Mouse (Mus musculus) activated CD4-positive, CD25-positive, alpha-beta regulatory T cell (primary cell): Measurements from ENCODE around the gene Pim2. TPM values are rescaled to one million over a fixed set of nuclear protein-coding genes. Genes with fewer than 3 reads are reported as not detected.

Experiments
- polyA plus RNA-seq, 2 experiments: library from polyadenylated mRNA; unstranded; fragments of 100-300 nt; shearing (Covaris generic); gene quantifications; one replicate each; pipeline ENCODE4 v1.2.1; 2017

Pim2 gene
- polyA plus RNA-seq, result 100 to 1,000 TPM in 1 of 2 experiments, 10 to 100 TPM in 1; 57.1 to 169 TPM

DNA sequence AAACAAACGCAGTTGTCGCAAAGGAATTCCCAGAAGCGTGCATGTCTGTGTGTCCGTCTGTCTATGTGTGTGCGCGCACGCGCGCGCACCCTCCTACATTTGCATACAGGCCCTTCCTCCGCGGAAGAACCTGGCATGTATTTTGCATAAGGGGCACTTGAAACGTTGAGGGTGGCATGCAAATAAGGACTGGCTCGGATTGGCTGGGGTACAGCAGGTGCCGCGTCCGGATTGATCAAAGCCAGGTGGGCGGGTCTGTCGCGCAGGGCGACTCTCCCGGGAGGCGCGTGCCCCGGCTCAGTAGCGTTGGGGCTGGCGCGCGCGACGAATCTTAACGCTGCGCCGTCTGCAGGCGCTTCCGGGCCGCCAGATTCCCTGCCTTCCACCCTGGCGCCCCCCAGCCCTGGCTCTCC is at the start of gene Pim2:
Pim2 (plus strand) TSS at position 256 of the 413 bp plus-strand sequence.

DNA sequence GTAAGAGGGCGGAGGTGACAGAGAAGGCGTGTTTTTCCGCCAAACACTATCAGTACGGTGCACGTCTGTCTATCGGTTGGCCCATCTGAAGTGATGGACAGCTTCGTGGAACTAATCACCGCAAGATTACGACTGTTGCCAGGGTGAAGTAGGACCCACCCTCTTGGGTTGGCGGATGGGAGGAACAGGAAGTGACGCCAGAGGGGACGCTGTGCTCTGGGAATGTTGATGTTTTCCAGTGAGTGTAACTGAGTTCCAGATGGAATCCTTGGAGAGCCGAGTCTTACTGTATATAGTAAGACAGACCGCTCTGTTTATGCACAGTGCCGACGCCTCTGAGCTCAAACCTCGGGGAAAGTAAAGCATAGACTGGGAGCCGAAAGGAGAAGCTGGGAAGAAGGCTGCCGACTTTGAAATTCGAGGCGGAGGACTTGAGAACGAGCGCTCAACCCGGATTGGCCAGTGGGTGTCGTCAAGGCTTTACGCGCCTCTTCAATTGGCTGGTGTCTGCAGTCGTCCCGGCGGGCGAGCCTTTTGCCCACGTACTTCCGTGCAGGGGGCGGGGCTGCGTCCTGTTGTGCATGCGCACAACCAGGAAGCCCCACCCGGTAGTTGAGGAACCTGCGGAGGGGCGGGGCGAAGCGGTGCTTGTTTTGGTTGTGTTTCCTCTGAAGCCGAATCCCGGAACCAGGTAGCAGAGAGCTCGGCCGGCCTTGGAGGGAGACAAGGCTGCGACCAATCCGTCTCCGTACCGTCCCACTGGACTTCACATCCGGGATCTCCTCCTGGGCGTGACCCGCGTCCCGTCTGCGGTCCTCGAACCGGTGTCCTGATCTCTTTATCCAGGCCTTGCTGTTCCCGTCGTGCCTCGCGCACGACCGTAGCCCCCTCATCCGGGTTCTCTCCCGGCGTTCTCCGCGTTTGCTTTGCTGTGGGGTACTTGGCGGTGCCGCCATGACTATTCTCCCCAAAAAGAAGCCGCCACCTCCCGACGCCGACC is 36.6 kb upstream of the Pim2 start, which contains the start of gene Otud5:
Otud5 (plus strand) TSS at position 202 of the 1,000 bp plus-strand sequence.

DNA sequence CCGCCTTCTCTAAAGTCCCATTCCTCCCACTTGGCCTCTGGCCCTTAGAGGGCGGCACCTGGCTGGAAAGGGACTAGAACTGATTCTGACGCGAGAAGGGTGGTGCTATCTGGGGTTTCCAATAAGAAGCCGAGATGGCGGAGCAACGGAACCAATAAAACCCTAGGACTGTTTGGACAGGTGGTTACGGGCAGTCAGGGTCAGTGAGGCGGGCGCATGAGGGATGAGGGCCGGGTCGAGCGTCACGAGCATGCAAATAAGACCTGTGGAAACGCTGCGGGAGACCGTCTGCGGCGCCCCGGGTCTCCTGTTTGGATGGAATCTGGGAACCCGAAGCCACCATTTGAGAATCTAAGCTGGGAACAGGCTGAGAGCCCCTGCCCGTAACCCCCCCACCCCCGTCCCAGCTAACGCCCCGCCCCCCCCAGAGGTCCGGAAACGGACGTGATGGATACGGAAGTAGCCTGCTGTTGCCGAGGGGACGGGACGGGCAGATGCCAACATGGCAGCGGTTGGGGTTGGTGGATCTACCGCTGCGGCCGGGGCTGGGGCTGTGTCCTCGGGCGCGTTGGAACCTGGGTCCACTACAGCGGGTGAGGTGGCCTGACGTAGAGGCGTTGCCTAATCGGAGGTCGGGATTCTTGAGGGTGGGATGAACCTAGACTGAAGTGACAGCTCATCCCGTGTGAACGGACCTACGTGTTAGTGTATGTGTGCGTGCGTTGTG is 5.9 kb downstream of the Pim2 start, which contains the start of gene Slc35a2:
Slc35a2 (plus strand) TSS at position 188 of the 727 bp plus-strand sequence.

DNA sequence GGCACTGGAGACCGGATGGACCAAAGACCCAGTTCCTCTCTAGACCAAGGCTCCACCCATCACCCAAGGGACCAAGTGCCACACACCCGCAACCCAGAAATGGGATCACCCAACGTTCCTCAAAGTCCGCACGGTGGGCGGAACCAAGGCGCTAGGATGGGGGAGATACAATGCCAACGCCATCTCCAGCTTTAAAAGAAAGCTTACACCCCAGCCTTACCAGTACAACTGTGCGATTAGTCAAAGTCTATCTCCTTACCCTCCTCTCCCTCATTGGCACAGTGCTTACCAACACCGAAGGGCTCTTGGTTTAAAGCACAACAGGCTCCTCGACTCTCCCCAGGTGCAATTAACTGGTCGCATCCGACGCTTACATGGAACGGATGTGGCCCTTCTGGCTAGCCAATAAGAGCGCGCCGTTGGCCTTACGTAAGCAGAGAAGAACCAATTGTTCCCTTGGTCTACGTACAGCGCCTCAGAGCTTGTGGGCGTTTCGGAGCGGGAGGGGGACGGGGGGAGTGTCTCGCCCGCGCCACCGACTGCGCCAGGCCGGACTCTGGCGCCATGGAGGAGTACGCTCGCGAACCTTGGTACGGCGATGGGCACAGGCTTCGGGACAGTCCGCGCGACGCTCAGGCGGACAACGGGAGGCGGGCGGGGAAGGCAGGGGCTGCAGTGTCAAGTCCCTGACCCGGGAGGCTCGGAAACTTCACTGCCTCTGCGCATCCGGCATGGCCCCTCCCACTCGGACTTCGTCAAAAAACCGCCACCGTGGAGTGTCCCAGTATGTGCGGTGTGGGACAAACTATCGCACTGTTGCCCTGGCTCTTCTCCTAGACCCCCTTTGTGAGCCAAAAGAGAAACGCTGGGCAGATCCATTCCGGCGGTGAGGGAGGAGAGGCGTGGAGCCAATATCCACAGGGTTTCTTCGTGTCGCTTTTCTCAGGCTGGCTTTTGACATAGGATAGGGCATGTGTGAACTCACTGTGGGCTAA is 21.1 kb downstream of the Pim2 start, which contains the start of the genes Pqbp1 and Timm17b:
Pqbp1 (minus strand) TSS at position 390 of the 995 bp plus-strand sequence.
Timm17b (plus strand) TSS at position 478 of the 995 bp plus-strand sequence.

DNA sequence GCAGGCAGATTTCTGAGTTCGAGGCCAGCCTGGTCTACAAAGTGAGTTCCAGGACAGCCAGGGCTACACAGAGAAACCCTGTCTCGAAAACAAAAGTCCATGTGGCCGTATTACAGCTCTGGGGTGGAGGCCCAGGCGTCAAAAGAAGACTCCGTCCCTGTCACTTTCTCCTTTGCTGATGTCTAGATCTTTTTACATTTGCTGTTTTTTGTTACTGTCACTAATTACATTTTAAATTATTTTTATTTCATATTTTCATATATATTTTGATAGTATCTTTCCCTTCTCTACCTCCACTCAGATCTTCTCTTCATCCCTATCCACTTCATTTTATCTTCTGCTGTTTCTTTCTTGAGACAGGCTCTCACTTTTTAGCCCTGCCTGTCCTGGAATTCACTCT is 29.7 kb downstream of the Pim2 start, which contains the start of gene Gm10491:
Gm10491 (minus strand) TSS at position 101 of the 400 bp plus-strand sequence.

DNA sequence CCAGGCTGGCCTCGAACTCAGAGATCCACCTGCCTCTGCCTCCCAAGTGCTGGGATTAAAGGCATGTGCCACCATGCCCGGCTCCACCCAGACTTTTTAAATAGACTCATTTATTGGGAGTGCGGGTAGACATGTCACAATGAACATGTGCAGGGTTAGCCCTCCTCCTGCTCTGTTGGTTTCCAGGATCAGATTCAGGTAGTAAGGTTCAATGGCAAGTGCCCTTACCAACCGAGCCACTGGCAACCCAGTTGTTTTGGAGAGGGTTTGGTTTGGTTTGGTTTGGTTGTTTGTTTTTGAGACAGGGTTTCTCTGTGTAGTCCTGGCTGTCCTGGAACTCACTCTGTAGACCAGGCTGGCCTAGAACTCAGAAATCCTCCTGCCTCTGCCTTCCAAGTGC is 31.2 kb downstream of the Pim2 start, which contains the start of gene Gm10490:
Gm10490 (plus strand) TSS at position 301 of the 400 bp plus-strand sequence.

DNA sequence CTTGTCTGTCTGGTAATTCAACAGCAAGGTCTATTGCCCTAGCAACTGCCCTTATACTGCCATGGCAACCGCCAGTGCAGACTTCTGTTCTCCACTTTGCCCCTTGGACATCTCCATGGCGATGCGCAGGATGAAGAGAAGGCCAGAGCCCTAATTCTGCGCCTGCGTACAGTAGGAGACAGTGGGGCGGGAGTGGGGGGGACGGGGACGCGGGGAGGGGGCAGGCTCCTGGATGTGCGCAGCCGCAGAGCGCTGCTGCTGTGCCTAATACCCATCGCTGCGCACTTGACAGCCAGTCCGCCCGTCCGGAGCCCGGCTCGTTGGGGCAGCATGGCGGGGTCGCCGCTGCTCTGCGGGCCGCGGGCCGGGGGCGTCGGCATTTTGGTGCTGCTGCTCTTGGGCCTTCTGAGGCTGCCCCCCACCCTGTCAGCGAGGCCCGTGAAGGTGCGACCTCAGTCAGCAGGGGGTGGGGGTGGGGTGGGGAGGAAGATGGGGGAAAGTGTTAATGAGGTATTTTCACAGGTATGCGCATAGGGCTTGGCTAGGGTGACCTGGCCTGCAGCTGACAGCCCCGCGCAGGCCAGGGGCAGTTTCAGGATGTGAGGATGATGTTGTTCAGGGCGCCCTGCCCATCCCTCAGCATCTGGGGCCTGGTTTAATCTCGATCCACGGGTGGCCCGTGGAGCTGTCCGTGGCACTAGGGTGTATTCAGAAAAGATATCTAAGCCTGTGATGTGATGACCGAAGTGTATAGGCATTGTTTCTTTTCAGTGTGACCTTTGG is 41.7 kb downstream of the Pim2 start, which contains the start of gene Pcsk1n:
Pcsk1n (plus strand) TSS at position 222 of the 783 bp plus-strand sequence.

DNA sequence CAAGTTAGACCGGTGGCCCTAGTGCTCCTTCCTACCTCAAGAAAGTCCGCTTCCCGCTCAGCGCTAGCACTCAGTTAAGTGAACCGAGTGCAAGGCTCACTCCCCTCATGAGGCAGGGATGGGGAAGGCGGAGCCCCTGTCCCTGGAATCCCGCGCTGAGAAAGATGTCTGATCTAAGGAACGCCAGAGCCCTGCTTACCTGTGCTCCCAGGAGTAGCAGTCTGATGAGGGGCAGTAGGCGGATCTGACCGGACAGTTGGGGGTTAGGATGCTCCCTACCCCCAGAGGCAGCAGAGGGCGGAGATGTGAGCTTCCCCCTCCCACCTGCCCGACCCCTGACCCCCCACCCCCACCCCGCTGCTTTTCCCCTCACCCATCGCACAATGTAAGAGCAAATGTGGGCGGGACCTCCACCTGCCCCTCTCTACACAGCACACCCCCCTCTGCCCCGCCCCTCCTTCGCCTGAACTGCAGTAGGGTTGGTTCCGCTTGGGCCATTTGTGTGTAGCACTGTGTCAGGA is 50.3 kb downstream of the Pim2 start, which contains the start of gene Eras:
Eras (minus strand) TSS at position 338 of the 521 bp plus-strand sequence.

Other genes starting within 250 kb of the Pim2 start
- 10 to 100 TPM in 1 of 2 experiments, 1 to 10 TPM in 1; 9.8 to 11.2 TPM for gene Syp, start 239.8 kb upstream of the Pim2 start, polyA plus RNA-seq
- 10 to 100 TPM; 20.7 to 26.7 TPM for gene Prickle3, start 221.0 kb upstream of the Pim2 start, polyA plus RNA-seq
- gene Plp2, start 206.9 kb upstream of the Pim2 start, polyA plus RNA-seq, result 100 to 1,000 TPM; 131 to 140 TPM
- under 1 TPM; 0.07 to 0.15 TPM for gene Magix, start 197.0 kb upstream of the Pim2 start, polyA plus RNA-seq
- 10 to 100 TPM; 53.2 to 55.6 TPM for gene Gpkow, start 181.1 kb upstream of the Pim2 start, polyA plus RNA-seq
- 10 to 100 TPM; 79.2 to 82.1 TPM for gene Wdr45, start 163.9 kb upstream of the Pim2 start, polyA plus RNA-seq
- gene Gm45208, start 156.0 kb upstream of the Pim2 start, polyA plus RNA-seq, result not detected
- 10 to 100 TPM; 23.5 to 24.1 TPM for gene Praf2, start 149.8 kb upstream of the Pim2 start, polyA plus RNA-seq
- not detected for gene Ccdc120, start 127.4 kb upstream of the Pim2 start, polyA plus RNA-seq
- 10 to 100 TPM; 25.7 to 39.5 TPM for gene Tfe3, start 115.7 kb upstream of the Pim2 start, polyA plus RNA-seq
- 10 to 100 TPM; 74.5 to 78.6 TPM for gene Gripap1, start 88.5 kb upstream of the Pim2 start, polyA plus RNA-seq
- gene Kcnd1, start 56.0 kb upstream of the Pim2 start, polyA plus RNA-seq, result under 1 TPM; 0.21 to 0.61 TPM
- 100 to 1,000 TPM; 135 to 174 TPM for gene Otud5, start 36.9 kb upstream of the Pim2 start, polyA plus RNA-seq
- gene Slc35a2, start 5.8 kb downstream of the Pim2 start, polyA plus RNA-seq, result 10 to 100 TPM; 21.5 to 29.9 TPM
- 100 to 1,000 TPM in 1 of 2 experiments, 10 to 100 TPM in 1; 99.4 to 142 TPM for gene Pqbp1, start 21.0 kb downstream of the Pim2 start, polyA plus RNA-seq
- gene Timm17b, start 21.1 kb downstream of the Pim2 start, polyA plus RNA-seq, result 100 to 1,000 TPM; 122 to 162 TPM
- gene Gm10491, start 29.6 kb downstream of the Pim2 start, polyA plus RNA-seq, result not detected
- gene Gm10490, start 31.3 kb downstream of the Pim2 start, polyA plus RNA-seq, result not detected
- not detected for gene Pcsk1n, start 41.6 kb downstream of the Pim2 start, polyA plus RNA-seq
- gene Eras, start 50.3 kb downstream of the Pim2 start, polyA plus RNA-seq, result not detected
- 10 to 100 TPM; 10.8 to 15.6 TPM for gene Hdac6, start 69.6 kb downstream of the Pim2 start, polyA plus RNA-seq
- gene Gata1, start 99.8 kb downstream of the Pim2 start, polyA plus RNA-seq, result 10 to 100 TPM; 23.4 to 63.7 TPM
- not detected for gene Glod5, start 140.2 kb downstream of the Pim2 start, polyA plus RNA-seq
- 10 to 100 TPM; 17.5 to 26.2 TPM for gene Suv39h1, start 196.5 kb downstream of the Pim2 start, polyA plus RNA-seq
- gene Was, start 212.2 kb downstream of the Pim2 start, polyA plus RNA-seq, result 100 to 1,000 TPM in 1 of 2 experiments, 10 to 100 TPM in 1; 98.6 to 110 TPM